Mouse (Mus musculus): Measurements from ENCODE around the gene Prmt7. TPM values are rescaled to one million over a fixed set of nuclear protein-coding genes. Genes with fewer than 3 reads are reported as not detected.

Prmt7 gene
- total and polyA plus RNA-seq, 3 experiments = 63.3 to 74.5 TPM; not detected in 1

GRCm38 (mm10) chr8:106273468-106273867, 62.7 kb downstream of the Prmt7 start:
- Histone ChIP-seq H3K4me1 (ENCODE audit: control insufficient read depth in 1 of 2, insufficient read depth in 2 of 2, low read length in 2 of 2) (no peaks in the 10 kb centered on the region), H3K79me2 (ENCODE audit: control insufficient read depth, insufficient read depth, low read length, poor library complexity) (no peaks in the 10 kb centered on the region), H3K9me3 (replicated peaks; ENCODE audit: insufficient read depth, low read length) (no peaks in the 10 kb centered on the region), H3K36me3 (ENCODE audit: control insufficient read depth in 1 of 2, insufficient read depth in 2 of 2, low read length in 2 of 2) (no peaks in the 10 kb centered on the region), H3K4me3 (ENCODE audit: control insufficient read depth in 1 of 2, insufficient read depth in 1 of 2, low read depth in 2 of 2, low read length in 2 of 2) (no peak overlapping the region), H3K27me3 (ENCODE audit: control insufficient read depth in 1 of 2, insufficient read depth in 2 of 2, low read length in 2 of 2) (peaks cover 11 to 13% of the 10 kb centered on the region in 2 experiments), H3K9ac (ENCODE audit: control insufficient read depth, low read depth, low read length, poor library complexity, severe bottlenecking) (no peak overlapping the region), H3K27ac (ENCODE audit: control insufficient read depth, low read depth, low read length) (no peak overlapping the region)
- DNase-seq (ENCODE audit: low read depth, low spot score) = no peak
- no peak for TF ChIP-seq TCF12 (IDR thresholded peaks at IDR 0.05; ENCODE audit: low read depth, low read length)
- TF ChIP-seq MAZ (IDR thresholded peaks at IDR 0.05; ENCODE audit: low read depth, low read length) = no peak
- no peak for TF ChIP-seq MAX (IDR thresholded peaks at IDR 0.05; ENCODE audit: low read length)

GRCm38 (mm10) chr8:106276709-106277317, 66.1 kb downstream of the Prmt7 start:
- H3K4me3 ChIP-seq (ENCODE audit: control insufficient read depth in 1 of 2, insufficient read depth in 1 of 2, low read depth in 2 of 2, low read length in 2 of 2) = no peak overlapping the region
- H3K4me1 ChIP-seq (ENCODE audit: control insufficient read depth in 1 of 2, insufficient read depth in 2 of 2, low read length in 2 of 2) = no peaks in the 10 kb centered on the region
- no peak overlapping the region for H3K27ac ChIP-seq (ENCODE audit: control insufficient read depth, low read depth, low read length)
- peaks cover 34 to 38% of the 10 kb centered on the region in 2 experiments for H3K27me3 ChIP-seq (ENCODE audit: control insufficient read depth in 1 of 2, insufficient read depth in 2 of 2, low read length in 2 of 2)
- no peak overlapping the region for H3K9ac ChIP-seq (ENCODE audit: control insufficient read depth, low read depth, low read length, poor library complexity, severe bottlenecking)
- no peaks in the 10 kb centered on the region for H3K9me3 ChIP-seq (replicated peaks; ENCODE audit: insufficient read depth, low read length)
- no peaks in the 10 kb centered on the region for H3K36me3 ChIP-seq (ENCODE audit: control insufficient read depth in 1 of 2, insufficient read depth in 2 of 2, low read length in 2 of 2)
- H3K79me2 ChIP-seq (ENCODE audit: control insufficient read depth, insufficient read depth, low read length, poor library complexity) = no peaks in the 10 kb centered on the region
- DNase-seq (ENCODE audit: low read depth, low spot score) = no peak
- TF ChIP-seq SIN3A (IDR thresholded peaks at IDR 0.05; ENCODE audit: low read length) (no peak), ETS1 (IDR thresholded peaks at IDR 0.05; ENCODE audit: low read depth, low read length) (no peak), MYC (IDR thresholded peaks at IDR 0.05; ENCODE audit: low read depth, low read length) (no peak), MAFK (IDR thresholded peaks at IDR 0.05; ENCODE audit: borderline replicate concordance, low read depth, low read length) (no peak), JUND (IDR thresholded peaks at IDR 0.05; ENCODE audit: low read depth, low read length) (no peak), USF2 (IDR thresholded peaks at IDR 0.05; ENCODE audit: borderline replicate concordance in 1 of 2, insufficient read depth in 1 of 2, low read depth in 1 of 2, low read length in 2 of 2) (no peak), CHD2 (IDR thresholded peaks at IDR 0.05; ENCODE audit: low read length) (no peak), ZNF384 (IDR thresholded peaks at IDR 0.05; ENCODE audit: low read depth, low read length) (no peak), TBP (IDR thresholded peaks at IDR 0.05; ENCODE audit: low read depth, low read length) (no peak), TAL1 (IDR thresholded peaks at IDR 0.05; ENCODE audit: low read length) (no peak), EP300 (IDR thresholded peaks at IDR 0.05; ENCODE audit: low read depth in 1 of 2, low read length in 2 of 2) (no peak), KAT2A (conservative IDR thresholded peaks at IDR 0.05; ENCODE audit: low read depth, low read length) (no peak), POLR2AphosphoS2 (IDR thresholded peaks at IDR 0.05; ENCODE audit: low read length) (no peak), HCFC1 (IDR thresholded peaks at IDR 0.05; ENCODE audit: low read depth, low read length) (no peak), RCOR1 (IDR thresholded peaks at IDR 0.05; ENCODE audit: low read depth, low read length) (no peak)
